Mouse (Mus musculus) megakaryocyte progenitor cell, adult 5-6 weeks (primary cell): ENCODE data around the gene Ahnak2. TPM values are rescaled to one million over a fixed set of nuclear protein-coding genes. Genes with fewer than 3 reads are reported as not detected.

Experiments used
- ATAC-seq: replicated peaks from 2 replicates; pipeline ENCODE4 v1.8.0; 2016; ENCODE audit warnings: mild to moderate bottlenecking, moderate TSS enrichment, inconsistent platforms; ENCODE audit not compliant: poor library complexity
- total RNA-seq, 2 experiments: library from RNA; stranded (forward) in 1 of 2; stranded (reverse) in 1 of 2; fragments of 157-497, 149-512 nt in 1 of 2; fragments of 200-1000 nt in 1 of 2; gene quantifications; 2 replicates each; pipeline versions ENCODE4 v1.2.3 to v1.2.4; 2015 to 2017

Ahnak2 gene
- total RNA-seq, 2 experiments from 2014 or later: not detected

- ATAC-seq: no peak
Measured at GRCm38 (mm10) chr12:112736636-112736925, 65.9 kb downstream of the Ahnak2 start.

GRCm38 (mm10) chr12:112735896-112736635 is 66.4 kb downstream of the Ahnak2 start:
- ATAC-seq: no peak

GRCm38 (mm10) chr12:112734881-112735655 is 67.4 kb downstream of the Ahnak2 start:
- no peak for ATAC-seq

- no peak for ATAC-seq
Measured at GRCm38 (mm10) chr12:112734108-112734820, 68.2 kb downstream of the Ahnak2 start.

DNA sequence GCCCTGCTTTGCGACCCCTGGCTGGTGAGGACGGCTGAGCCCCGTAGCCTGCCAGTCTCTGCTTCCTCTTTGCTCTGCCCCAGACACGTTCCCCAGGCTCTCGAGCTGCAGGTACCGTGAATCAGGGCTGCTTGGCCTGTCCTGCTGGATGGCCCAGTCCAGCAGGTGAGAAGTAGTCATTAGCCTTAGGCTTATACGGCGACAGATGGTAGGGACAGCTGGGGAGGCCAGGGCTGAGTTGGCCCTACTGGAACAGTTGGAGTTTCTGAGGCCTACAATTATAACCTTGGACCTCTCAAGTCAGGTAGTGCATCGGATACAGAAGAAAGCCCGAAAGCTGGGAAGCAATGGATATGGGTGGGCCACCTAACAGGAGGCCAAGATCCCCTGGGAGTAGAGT is 69.9 kb downstream of the Ahnak2 start:
- ATAC-seq: no peak

GRCm38 (mm10) chr12:112730808-112731207 is 71.6 kb downstream of the Ahnak2 start:
- ATAC-seq: no peak

DNA sequence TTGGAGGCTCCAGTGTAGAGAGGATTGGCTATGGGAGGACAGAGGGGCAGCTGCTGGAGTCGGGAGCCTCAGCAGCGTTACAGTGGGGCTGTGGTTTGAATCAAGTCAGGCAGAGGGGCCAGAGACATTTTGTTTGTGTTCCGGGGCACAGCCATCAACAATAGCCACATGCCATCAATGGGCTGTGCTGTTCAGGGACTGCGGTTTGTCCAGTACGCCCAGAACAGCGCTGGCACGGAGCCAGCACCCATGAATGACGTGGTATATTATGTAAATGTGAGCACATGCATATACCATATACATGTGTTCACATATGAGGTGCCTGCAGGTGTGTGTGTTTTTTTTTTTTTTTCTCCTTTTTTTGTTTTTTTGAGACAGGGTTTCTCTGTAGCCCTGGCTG is 74.7 kb downstream of the Ahnak2 start:
- no peak for ATAC-seq

DNA sequence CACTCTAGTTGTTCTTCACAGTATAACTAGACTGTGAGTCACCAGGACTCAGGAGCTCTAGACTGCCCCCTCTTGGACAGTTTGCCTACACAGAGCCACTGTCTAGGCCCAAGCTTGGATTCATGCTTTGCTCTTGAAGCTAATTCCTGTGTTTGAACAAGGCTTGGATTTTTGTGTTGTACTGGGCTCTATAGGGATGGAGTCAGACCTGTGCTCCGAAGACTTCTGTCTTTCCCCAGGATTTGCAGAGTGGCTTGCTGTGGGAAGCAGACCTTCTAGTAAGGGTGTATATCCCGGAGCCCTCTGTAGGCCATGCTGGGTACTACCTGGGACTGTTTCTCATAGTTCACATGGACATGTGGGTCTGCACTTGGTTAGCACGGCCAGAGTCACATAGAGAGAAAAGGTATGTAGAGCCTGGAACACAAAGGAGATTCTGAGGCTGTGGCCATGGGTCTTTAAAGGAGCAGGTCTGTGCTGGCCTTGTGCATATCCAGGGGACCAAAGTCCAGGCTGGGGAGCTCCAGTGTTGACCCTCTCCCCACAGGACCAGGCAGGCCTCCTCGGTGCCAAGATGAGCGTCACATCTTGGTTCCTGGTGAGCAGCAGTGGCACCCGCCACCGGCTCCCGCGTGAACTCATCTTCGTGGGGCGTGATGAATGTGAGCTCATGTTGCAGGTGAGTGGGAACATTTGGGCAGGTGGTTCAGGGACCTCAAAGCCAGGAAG is 78.2 kb downstream of the Ahnak2 start:
- peak; percentile 78 for ATAC-seq

GRCm38 (mm10) chr12:112723445-112723844 is 79.0 kb downstream of the Ahnak2 start:
- ATAC-seq: no peak

DNA sequence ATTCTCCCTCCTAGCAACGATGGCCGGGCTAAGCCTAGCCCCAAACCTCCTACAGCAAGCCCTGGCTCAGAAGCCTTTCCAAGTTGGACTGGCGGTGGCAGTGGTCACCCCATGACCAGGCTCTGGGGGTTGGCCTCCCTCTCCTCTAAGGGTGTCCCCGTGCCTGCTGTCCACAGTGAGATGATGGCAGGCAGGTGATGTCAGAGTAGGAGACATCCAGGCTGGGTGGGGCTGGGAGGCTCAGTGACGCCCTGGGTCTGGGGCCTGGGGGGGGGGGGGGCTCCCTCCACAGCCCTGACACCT is 79.5 kb downstream of the Ahnak2 start:
- ATAC-seq: no peak

DNA sequence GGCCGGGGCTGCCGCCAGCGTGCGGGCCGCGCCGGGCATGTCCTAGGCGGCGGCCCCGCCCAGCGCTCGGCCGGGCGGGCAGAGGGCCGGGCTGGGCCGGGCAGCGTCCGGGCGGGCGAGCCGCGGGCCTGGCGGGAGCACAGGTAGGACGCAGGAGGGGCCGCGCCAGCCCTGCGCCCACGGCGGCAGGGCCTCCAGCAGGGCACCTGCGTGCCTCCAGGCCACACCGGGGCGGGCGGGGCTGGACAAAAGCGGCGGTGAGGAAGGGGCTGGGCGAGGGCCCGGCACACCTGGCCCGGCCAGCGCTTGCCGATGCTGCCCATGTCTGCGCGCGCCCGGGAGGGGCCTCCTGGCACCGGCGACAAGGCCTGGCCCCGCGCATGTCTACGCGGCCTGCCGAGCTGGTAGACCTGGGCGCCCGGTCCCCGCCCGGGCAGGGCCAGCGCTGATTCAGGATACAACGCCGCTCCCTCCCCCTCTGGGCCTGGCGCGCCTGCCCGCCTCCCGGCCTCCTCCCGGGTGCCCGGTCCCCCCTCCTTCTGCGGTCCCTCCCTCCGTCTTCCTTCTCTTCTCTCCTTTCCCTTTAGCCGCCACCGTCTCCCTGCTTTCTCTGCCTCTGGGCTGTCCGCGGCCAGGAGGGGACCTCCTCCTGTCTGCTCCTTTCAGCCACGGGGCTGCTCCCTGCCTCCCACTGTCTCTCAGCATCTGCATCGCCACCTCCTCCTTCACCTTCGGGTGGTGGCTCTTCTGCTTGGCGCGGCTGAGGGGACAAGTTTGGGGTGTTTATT is 80.0 kb downstream of the Ahnak2 start:
- ATAC-seq: peak; percentile 10

Other genes with a start within 250 kb of the Ahnak2 start
- gene Inf2, start 213.9 kb downstream of the Ahnak2 start, total RNA-seq (2015): 11.0 and 13.6 TPM in 2 replicates
- gene Inf2, start 213.9 kb downstream of the Ahnak2 start, total RNA-seq (2017): 4.8 and 7.1 TPM in 2 replicates
- gene Adssl1, start 182.6 kb downstream of the Ahnak2 start, total RNA-seq (2015): 113 and 131 TPM in 2 replicates
- gene Adssl1, start 182.6 kb downstream of the Ahnak2 start, total RNA-seq (2017): 113 and 126 TPM in 2 replicates
- 163 and 168 TPM in 2 replicates for gene Siva1, start 158.0 kb downstream of the Ahnak2 start, total RNA-seq (2015)
- 291 and 325 TPM in 2 replicates for gene Siva1, start 158.0 kb downstream of the Ahnak2 start, total RNA-seq (2017)
- 84.3 and 85.6 TPM in 2 replicates for gene Akt1, start 127.8 kb downstream of the Ahnak2 start, total RNA-seq (2015)
- gene Akt1, start 127.8 kb downstream of the Ahnak2 start, total RNA-seq (2017): 74.8 and 96.1 TPM in 2 replicates
- gene Zbtb42, start 123.8 kb downstream of the Ahnak2 start, total RNA-seq (2015): 1.8 and 2.1 TPM in 2 replicates
- gene Zbtb42, start 123.8 kb downstream of the Ahnak2 start, total RNA-seq (2017): 0.54 and 0.92 TPM in 2 replicates
- gene Cep170b, start 82.2 kb downstream of the Ahnak2 start, total RNA-seq (2015): 0.59 and 2.1 TPM in 2 replicates
- 1.1 and 4.7 TPM in 2 replicates for gene Cep170b, start 82.2 kb downstream of the Ahnak2 start, total RNA-seq (2017)
- gene Pld4, start 42.0 kb downstream of the Ahnak2 start, total RNA-seq (2015): 26.6 and 48.3 TPM in 2 replicates
- gene Pld4, start 42.0 kb downstream of the Ahnak2 start, total RNA-seq (2017): 16.4 and 26.7 TPM in 2 replicates
- 0.39 and 0.52 TPM in 2 replicates for gene Clba1, start 6.3 kb upstream of the Ahnak2 start, total RNA-seq (2015)
- gene Clba1, start 6.3 kb upstream of the Ahnak2 start, total RNA-seq (2017): 0.87 and 1.0 TPM in 2 replicates
- 64.3 and 68.9 TPM in 2 replicates for gene Cdca4, start 26.8 kb upstream of the Ahnak2 start, total RNA-seq (2015)
- 56.8 and 63.6 TPM in 2 replicates for gene Cdca4, start 26.8 kb upstream of the Ahnak2 start, total RNA-seq (2017)
- 11.4 and 14.1 TPM in 2 replicates for gene Gpr132, start 65.6 kb upstream of the Ahnak2 start, total RNA-seq (2015)
- gene Gpr132, start 65.6 kb upstream of the Ahnak2 start, total RNA-seq (2017): 5.7 and 6.1 TPM in 2 replicates
- gene Jag2, start 127.1 kb upstream of the Ahnak2 start, total RNA-seq (2015): 0.64 and 0.78 TPM in 2 replicates
- 2.4 and 4.5 TPM in 2 replicates for gene Jag2, start 127.1 kb upstream of the Ahnak2 start, total RNA-seq (2017)
- 12.6 and 13.4 TPM in 2 replicates for gene Nudt14, start 139.5 kb upstream of the Ahnak2 start, total RNA-seq (2015)
- 14.8 TPM in 2 replicates for gene Nudt14, start 139.5 kb upstream of the Ahnak2 start, total RNA-seq (2017)
- 7.7 and 9.5 TPM in 2 replicates for gene Btbd6, start 173.8 kb upstream of the Ahnak2 start, total RNA-seq (2015)
- gene Btbd6, start 173.8 kb upstream of the Ahnak2 start, total RNA-seq (2017): 5.2 and 6.4 TPM in 2 replicates
- 24.0 and 29.3 TPM in 2 replicates for gene Brf1, start 198.0 kb upstream of the Ahnak2 start, total RNA-seq (2015)
- gene Brf1, start 198.0 kb upstream of the Ahnak2 start, total RNA-seq (2017): 27.2 and 39.0 TPM in 2 replicates
- gene Pacs2, start 211.9 kb upstream of the Ahnak2 start, total RNA-seq (2015): 16.2 and 16.8 TPM in 2 replicates
- 9.2 and 10.0 TPM in 2 replicates for gene Pacs2, start 211.9 kb upstream of the Ahnak2 start, total RNA-seq (2017)